Mouse (Mus musculus): ENCODE measurements around the gene Slc25a43. TPM values are rescaled to one million over a fixed set of nuclear protein-coding genes. Genes with fewer than 3 reads are reported as not detected.
A peak's percentile ranks its signal among the peaks of the same experiment; 100 is the strongest.

The Slc25a43 gene
- total and polyA plus RNA-seq, 3 experiments: 1.2 to 1.7 (median 1.5) TPM

DNA sequence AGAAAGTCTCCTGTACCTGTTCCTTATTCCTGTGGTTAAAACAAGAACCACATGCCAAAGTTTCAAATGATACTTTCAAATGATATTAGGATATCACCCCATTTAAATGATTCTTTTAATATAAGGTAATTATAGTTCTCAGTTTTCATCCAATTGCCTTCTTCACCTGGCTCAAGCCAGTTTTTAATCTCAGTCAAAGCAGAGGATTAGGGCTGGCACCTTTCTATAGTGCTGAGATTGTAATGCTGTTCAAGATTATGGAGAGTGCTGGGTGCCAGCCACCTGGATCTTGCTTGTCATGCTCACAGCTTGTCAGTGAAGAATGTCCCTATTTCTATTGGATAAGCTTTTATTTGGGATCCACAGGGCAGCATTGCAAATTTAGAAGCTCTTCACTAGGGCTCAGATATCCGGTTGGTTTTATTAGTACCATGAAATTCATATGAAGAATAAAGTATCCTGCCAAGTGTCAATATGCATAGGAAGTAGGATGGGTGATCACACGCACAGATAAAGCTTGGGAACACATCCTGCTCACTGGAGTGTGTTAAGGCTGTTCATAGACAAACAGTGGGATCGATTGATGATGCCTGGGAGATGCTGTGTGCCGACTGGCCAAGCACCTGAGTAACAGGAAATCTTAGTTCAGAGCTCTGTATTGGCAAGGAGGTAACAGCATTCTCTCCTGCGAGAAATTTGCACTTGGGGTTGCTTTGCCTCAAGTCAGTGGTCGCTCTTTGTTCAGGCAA, 55.8 kb downstream of the Slc25a43 start:
- no peak overlapping the region for H3K4me3 ChIP-seq (replicated peaks in 1 of 3; ENCODE audit: low read depth in 2 of 3, low read length in 2 of 3, poor library complexity in 1 of 3)
- dilution Hi-C loops (cut with MboI; ENCODE audit: extremely low pct_ligation_motif_present, extremely low pct_unique_long_range_greater_than_20kb, low sequenced_read_pairs): no loop called here
- in situ Hi-C loops (cut with MboI; ENCODE audit: low pct_ligation_motif_present, low pct_unique_long_range_greater_than_20kb, low sequenced_read_pairs): loop anchor here (5.0 to 10.0 kb wide), 2 partner anchors 37 to 55 kb away; partner anchors contain the start of gene Slc25a43
- no peak overlapping the region for H3K4me2 ChIP-seq (ENCODE audit: insufficient read depth, low read depth, poor library complexity, severe bottlenecking)
- H3K9me3 ChIP-seq (replicated peaks; ENCODE audit: low read length): no peaks in the 10 kb centered on the region
- H3K79me2 ChIP-seq (replicated peaks; ENCODE audit: control insufficient read depth, extremely low read depth, insufficient read depth, poor library complexity, severe bottlenecking): peaks cover 10% of the 10 kb centered on the region
- H3K27ac ChIP-seq (ENCODE audit: insufficient read depth, low read depth): no peak overlapping the region
- TF ChIP-seq CHD2 (IDR thresholded peaks at IDR 0.05; ENCODE audit: low read length) (peak; percentile 33; the same call in 1 of the 2 replicates), E2F4 (IDR thresholded peaks at IDR 0.05; ENCODE audit: insufficient replicate concordance, low read depth, low read length) (no peak), USF1 (IDR thresholded peaks at IDR 0.05; ENCODE audit: low read depth, low read length) (no peak), UBTF (IDR thresholded peaks at IDR 0.05; ENCODE audit: low read depth, low read length) (no peak), NELFE (IDR thresholded peaks at IDR 0.05; ENCODE audit: low read depth, low read length) (no peak), ZNF384 (IDR thresholded peaks at IDR 0.05; ENCODE audit: low read depth, low read length) (no peak), HCFC1 (IDR thresholded peaks at IDR 0.05; ENCODE audit: low read depth, low read length) (no peak), SMC3 (IDR thresholded peaks at IDR 0.05; ENCODE audit: low read depth, low read length) (no peak), MAZ (IDR thresholded peaks at IDR 0.05; ENCODE audit: low read depth, low read length) (no peak), ZC3H11A (IDR thresholded peaks at IDR 0.05; ENCODE audit: low read depth, low read length) (no peak), ELF1 (IDR thresholded peaks at IDR 0.05; ENCODE audit: low read depth, low read length) (no peak), POLR2AphosphoS2 (IDR thresholded peaks at IDR 0.05; ENCODE audit: low read depth, low read length) (peak; percentile 98), NRF1 (IDR thresholded peaks at IDR 0.05; ENCODE audit: low read depth, low read length) (no peak), POLR2A (IDR thresholded peaks at IDR 0.05; ENCODE audit: low read depth, low read length) (no peak), ZKSCAN1 (IDR thresholded peaks at IDR 0.05; ENCODE audit: borderline replicate concordance, low read depth, low read length) (no peak)
- peak; percentile 14 for DNase-seq (ENCODE audit: extremely low read depth)
- peaks cover 15 to 18% of the 10 kb centered on the region in 2 experiments for H3K36me3 ChIP-seq (replicated peaks in 1 of 2; ENCODE audit: control insufficient read depth in 1 of 2, insufficient read depth in 1 of 2, low read length in 1 of 2)
- peaks cover 0 to 12% of the 10 kb centered on the region in 2 experiments; a peak in 1 of 4 replicates for H3K4me1 ChIP-seq (ENCODE audit: control insufficient read depth in 1 of 2, insufficient read depth in 2 of 2)
- H3K27me3 ChIP-seq (replicated peaks): no peaks in the 10 kb centered on the region
- H3K9ac ChIP-seq (ENCODE audit: insufficient read depth, low read depth): no peak overlapping the region

GRCm38 (mm10) chrX:36803189-36803588, 59.7 kb downstream of the Slc25a43 start:
- DNase-seq (ENCODE audit: extremely low read depth): no peak
- no peaks in the 10 kb centered on the region for H3K79me2 ChIP-seq (replicated peaks; ENCODE audit: control insufficient read depth, extremely low read depth, insufficient read depth, poor library complexity, severe bottlenecking)
- H3K4me3 ChIP-seq (replicated peaks in 1 of 3; ENCODE audit: low read depth in 2 of 3, low read length in 2 of 3, poor library complexity in 1 of 3): no peak overlapping the region
- no peak overlapping the region for H3K27ac ChIP-seq (ENCODE audit: insufficient read depth, low read depth)
- H3K4me2 ChIP-seq (ENCODE audit: insufficient read depth, low read depth, poor library complexity, severe bottlenecking): no peak overlapping the region
- dilution Hi-C loops (cut with MboI; ENCODE audit: extremely low pct_ligation_motif_present, extremely low pct_unique_long_range_greater_than_20kb, low sequenced_read_pairs): no loop called here
- H3K27me3 ChIP-seq (replicated peaks): no peaks in the 10 kb centered on the region
- TF ChIP-seq SMC3 (IDR thresholded peaks at IDR 0.05; ENCODE audit: low read depth, low read length) (no peak), NRF1 (IDR thresholded peaks at IDR 0.05; ENCODE audit: low read depth, low read length) (no peak), MAFK (IDR thresholded peaks at IDR 0.05; ENCODE audit: insufficient replicate concordance, low read length) (no peak), RAD21 (IDR thresholded peaks at IDR 0.05; ENCODE audit: low read depth, low read length) (no peak), ZNF384 (IDR thresholded peaks at IDR 0.05; ENCODE audit: low read depth, low read length) (no peak), ZKSCAN1 (IDR thresholded peaks at IDR 0.05; ENCODE audit: borderline replicate concordance, low read depth, low read length) (no peak), JUND (conservative IDR thresholded peaks at IDR 0.05; ENCODE audit: low read depth, low read length) (no peak), SIN3A (IDR thresholded peaks at IDR 0.05; ENCODE audit: low read length) (no peak), CHD2 (IDR thresholded peaks at IDR 0.05; ENCODE audit: low read length) (no peak), CHD1 (IDR thresholded peaks at IDR 0.05; ENCODE audit: low read depth, low read length) (no peak), TBP (conservative IDR thresholded peaks at IDR 0.05; ENCODE audit: low read depth, low read length) (no peak), CTCF (conservative IDR thresholded peaks at IDR 0.05 in 1 of 2, IDR thresholded peaks at IDR 0.05 in 1 of 2; ENCODE audit: low read depth in 2 of 2, low read length in 2 of 2) (no peak), BHLHE40 (IDR thresholded peaks at IDR 0.05; ENCODE audit: low read depth, low read length) (no peak), MXI1 (IDR thresholded peaks at IDR 0.05; ENCODE audit: low read depth, low read length) (no peak), UBTF (IDR thresholded peaks at IDR 0.05; ENCODE audit: low read depth, low read length) (no peak)
- no peak overlapping the region for H3K9ac ChIP-seq (ENCODE audit: insufficient read depth, low read depth)
- peaks cover 0 to 10% of the 10 kb centered on the region in 2 experiments; a peak in 1 of 4 replicates for H3K4me1 ChIP-seq (ENCODE audit: control insufficient read depth in 1 of 2, insufficient read depth in 2 of 2)
- peaks cover 3 to 5% of the 10 kb centered on the region in 2 experiments for H3K36me3 ChIP-seq (replicated peaks in 1 of 2; ENCODE audit: control insufficient read depth in 1 of 2, insufficient read depth in 1 of 2, low read length in 1 of 2)
- H3K9me3 ChIP-seq (replicated peaks; ENCODE audit: low read length): no peaks in the 10 kb centered on the region
- in situ Hi-C loops (cut with MboI; ENCODE audit: low pct_ligation_motif_present, low pct_unique_long_range_greater_than_20kb, low sequenced_read_pairs): no loop called here
